Mouse (Mus musculus) olfactory bulb, adult 2 months (tissue): Measurements from ENCODE around the gene Washc1.

Source experiments
- CTCF ChIP-seq: fragments of 200-500 bp; IDR thresholded peaks from 2 replicates; pipeline ENCODE4 v1.5.1; 2012; ENCODE audit warnings: low read depth, mild to moderate bottlenecking, low read length, moderate library complexity; ENCODE audit not compliant: insufficient read depth
- POLR2A ChIP-seq: fragments of 200-500 bp; IDR thresholded peaks from 2 replicates; pipeline ENCODE4 v1.6.1; 2012; ENCODE audit warnings: mild to moderate bottlenecking, low read depth, low read length, moderate library complexity; ENCODE audit not compliant: insufficient read depth

- TF ChIP-seq CTCF (no peak), POLR2A (no peak)
Measured at GRCm38 (mm10) chr17:66125211-66125610, 13.9 kb downstream of the Washc1 start.
